Mouse (Mus musculus): ENCODE measurements around the gene Atp2c1.

DNA sequence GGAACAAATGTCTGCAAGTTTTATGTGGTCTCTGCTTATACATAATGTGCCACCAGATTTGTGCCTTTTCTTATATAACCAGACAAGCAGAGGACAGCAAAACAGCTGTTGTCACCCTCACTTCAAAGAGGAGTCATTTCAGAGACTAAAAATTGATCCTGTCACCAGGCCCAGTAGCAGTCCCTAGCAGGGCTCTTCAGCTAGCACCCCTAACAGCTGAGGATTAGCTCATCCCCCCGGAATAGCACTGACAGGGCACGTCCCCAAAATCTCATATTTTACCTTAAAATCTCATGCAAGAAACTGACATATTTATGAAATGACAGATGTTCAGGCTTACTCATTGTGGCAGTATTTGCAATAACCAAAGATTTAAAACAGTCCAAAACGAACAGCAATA is 149.5 kb downstream of the Atp2c1 start:
- TF ChIP-seq CTCF (IDR thresholded peaks at IDR 0.05; ENCODE audit: borderline replicate concordance, insufficient read depth, low read depth, low read length) (no peak), POLR2A (IDR thresholded peaks at IDR 0.05; ENCODE audit: borderline replicate concordance, insufficient read depth, low read length) (no peak)
